Mouse (Mus musculus) C2C12 (cell line): ENCODE data around the gene Prrc2a.

ENCODE experiments used
- CTCF ChIP-seq: IDR thresholded peaks from one replicate; pipeline ENCODE4 v1.5.1; 2011; ENCODE audit not compliant: control insufficient read depth, insufficient read depth, insufficient read length
- MYOG ChIP-seq: IDR thresholded peaks from one replicate; pipeline ENCODE4 v1.6.1; 2011; ENCODE audit not compliant: control insufficient read depth, insufficient read length; ENCODE audit errors: extremely low read depth

DNA sequence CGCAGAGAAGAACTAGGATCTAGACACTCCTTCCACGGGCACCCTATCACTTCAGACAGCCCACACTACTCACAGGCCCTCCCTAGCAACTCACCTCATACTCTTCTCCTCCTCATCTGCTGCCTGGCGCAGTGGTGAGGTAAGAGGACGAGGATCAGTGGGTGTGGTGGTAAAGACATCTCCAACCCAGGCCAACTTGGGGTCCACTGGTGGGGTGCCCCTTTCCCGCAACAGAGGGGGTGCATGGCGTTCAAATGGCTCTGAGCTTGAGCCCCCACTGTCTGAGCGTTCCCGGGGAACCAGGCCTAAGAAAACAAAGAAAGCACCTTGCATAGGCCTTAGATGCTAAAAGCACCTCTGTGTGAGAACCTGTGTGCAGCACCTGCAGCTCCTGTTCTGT lies 7.4 kb downstream of the Prrc2a start:
- TF ChIP-seq CTCF (no peak), MYOG (no peak)
